Mouse (Mus musculus) adrenal gland (tissue): ENCODE results near the gene Lrrc38.
"Not testable (repeated sequence)": the region's sequence is repeated elsewhere in the genome, so short reads cannot be mapped to it uniquely, and the experiment has no call there.

ENCODE experiments used
- intact Hi-C: fragments of 180-260 bp; cut with DNase I; formaldehyde crosslinking; loops from one replicate; pipeline ENCODE4 v1.15.1; 2025
- long read RNA-seq, 2 experiments: library from polyadenylated mRNA; unstranded; transcript quantifications; one replicate each; pipeline ENCODE4 v2.0.0; 2020; ENCODE audit warnings: borderline replicate concordance in 1 of 2; ENCODE audit not compliant: insufficient replicate concordance in 1 of 2

Lrrc38 gene
- long read RNA-seq, experiment 1, result 0 reads
- long read RNA-seq, experiment 2, result 0 reads

GRCm38 (mm10) chr4:143349484-143349906 is at the start of gene Lrrc38:
Gene Lrrc38 (plus strand): TSS chr4:143349757.
- intact Hi-C loops, result no loop called here

- intact Hi-C loops, result no loop called here
Measured at GRCm38 (mm10) chr4:143300113-143300688, 49.4 kb upstream of the Lrrc38 start.

- intact Hi-C loops, result no loop called here
Measured at GRCm38 (mm10) chr4:143301042-143301441, 48.5 kb upstream of the Lrrc38 start.

GRCm38 (mm10) chr4:143301875-143302274 is 47.7 kb upstream of the Lrrc38 start:
- intact Hi-C loops, result no loop called here

- intact Hi-C loops, result no loop called here
Measured at GRCm38 (mm10) chr4:143302279-143302890, 47.2 kb upstream of the Lrrc38 start.

- intact Hi-C loops, result no loop called here
Measured at GRCm38 (mm10) chr4:143305031-143305430, 44.5 kb upstream of the Lrrc38 start.

GRCm38 (mm10) chr4:143305987-143306772 is 43.4 kb upstream of the Lrrc38 start:
- intact Hi-C loops, result no loop called here

GRCm38 (mm10) chr4:143311341-143311740 is 38.2 kb upstream of the Lrrc38 start:
- intact Hi-C loops, result no loop called here

- intact Hi-C loops, result no loop called here
Measured at GRCm38 (mm10) chr4:143313299-143313698, 36.3 kb upstream of the Lrrc38 start.

- intact Hi-C loops, result loop anchor here (2.0 kb wide), 1 partner anchor 56 kb away; no protein-coding TSS in a partner anchor
Measured at GRCm38 (mm10) chr4:143324176-143324924, 25.2 kb upstream of the Lrrc38 start.

GRCm38 (mm10) chr4:143324925-143325624 is 24.5 kb upstream of the Lrrc38 start:
- intact Hi-C loops, result loop anchor here (2.0 kb wide), 1 partner anchor 56 kb away; no protein-coding TSS in a partner anchor

GRCm38 (mm10) chr4:143325625-143325941 is 24.0 kb upstream of the Lrrc38 start:
- intact Hi-C loops, result loop anchor here (2.0 kb wide), 1 partner anchor 55 kb away; no protein-coding TSS in a partner anchor

GRCm38 (mm10) chr4:143330566-143330965 is 19.0 kb upstream of the Lrrc38 start:
- intact Hi-C loops, result no loop called here

GRCm38 (mm10) chr4:143331787-143332186 is 17.8 kb upstream of the Lrrc38 start:
- intact Hi-C loops, result no loop called here

GRCm38 (mm10) chr4:143334145-143334544 is 15.4 kb upstream of the Lrrc38 start:
- intact Hi-C loops, result no loop called here

- intact Hi-C loops, result no loop called here
Measured at GRCm38 (mm10) chr4:143334995-143335394, 14.6 kb upstream of the Lrrc38 start.

GRCm38 (mm10) chr4:143336096-143336495 is 13.5 kb upstream of the Lrrc38 start:
- intact Hi-C loops, result no loop called here

- intact Hi-C loops, result no loop called here
Measured at GRCm38 (mm10) chr4:143339808-143340207, 9.7 kb upstream of the Lrrc38 start.

GRCm38 (mm10) chr4:143341470-143341869 is 8.1 kb upstream of the Lrrc38 start:
- intact Hi-C loops, result no loop called here

GRCm38 (mm10) chr4:143345491-143345890 is 4.1 kb upstream of the Lrrc38 start:
- intact Hi-C loops, result not testable (repeated sequence)

- intact Hi-C loops, result no loop called here
Measured at GRCm38 (mm10) chr4:143348678-143349077, 879 bp upstream of the Lrrc38 start.
